Mouse (Mus musculus) urinary bladder, adult 18-20 months (tissue): ENCODE data around the gene Clybl.
A peak's percentile ranks its signal among the peaks of the same experiment; 100 is the strongest.

Experiments
- DNase-seq, 2 experiments: peaks; one replicate each; pipeline ENCODE4 v3.0.0; 2022; ENCODE audit warnings: low spot score in 2 of 2, mixed read lengths in 2 of 2

The Clybl gene

GRCm38 (mm10) chr14:122200247-122200885, 18.9 kb downstream of the Clybl start:
- no peak for DNase-seq

GRCm38 (mm10) chr14:122209177-122209576, 27.7 kb downstream of the Clybl start:
- no peak for DNase-seq

GRCm38 (mm10) chr14:122213590-122213989, 32.1 kb downstream of the Clybl start:
- no peak for DNase-seq

GRCm38 (mm10) chr14:122214126-122214525, 32.6 kb downstream of the Clybl start:
- DNase-seq = no peak

GRCm38 (mm10) chr14:122217221-122217620, 35.7 kb downstream of the Clybl start:
- DNase-seq = no peak

GRCm38 (mm10) chr14:122222934-122223374, 41.5 kb downstream of the Clybl start:
- no peak for DNase-seq

GRCm38 (mm10) chr14:122223461-122224102, 42.1 kb downstream of the Clybl start:
- DNase-seq = peak; percentile 42 to 58

GRCm38 (mm10) chr14:122224103-122224494, 42.6 kb downstream of the Clybl start:
- DNase-seq = no peak

- DNase-seq = no peak
Observed at GRCm38 (mm10) chr14:122224501-122224928, 43.0 kb downstream of the Clybl start.

- no peak for DNase-seq
Observed at GRCm38 (mm10) chr14:122225479-122226132, 44.1 kb downstream of the Clybl start.

GRCm38 (mm10) chr14:122226133-122226515, 44.6 kb downstream of the Clybl start:
- DNase-seq = no peak

GRCm38 (mm10) chr14:122226666-122227453, 45.4 kb downstream of the Clybl start:
- no peak for DNase-seq

GRCm38 (mm10) chr14:122227454-122227951, 46.0 kb downstream of the Clybl start:
- DNase-seq = no peak

- no peak for DNase-seq
Observed at GRCm38 (mm10) chr14:122228816-122229551, 47.5 kb downstream of the Clybl start.

GRCm38 (mm10) chr14:122229988-122230387, 48.5 kb downstream of the Clybl start:
- no peak for DNase-seq

- no peak for DNase-seq
Observed at GRCm38 (mm10) chr14:122230621-122231025, 49.1 kb downstream of the Clybl start.

GRCm38 (mm10) chr14:122231073-122231472, 49.6 kb downstream of the Clybl start:
- no peak for DNase-seq

GRCm38 (mm10) chr14:122233212-122233714, 51.8 kb downstream of the Clybl start:
- DNase-seq = no peak

- no peak for DNase-seq
Observed at GRCm38 (mm10) chr14:122243874-122244273, 62.4 kb downstream of the Clybl start.

- no peak for DNase-seq
Observed at GRCm38 (mm10) chr14:122246919-122247859, 65.7 kb downstream of the Clybl start.
